In the genomic region with DNA sequence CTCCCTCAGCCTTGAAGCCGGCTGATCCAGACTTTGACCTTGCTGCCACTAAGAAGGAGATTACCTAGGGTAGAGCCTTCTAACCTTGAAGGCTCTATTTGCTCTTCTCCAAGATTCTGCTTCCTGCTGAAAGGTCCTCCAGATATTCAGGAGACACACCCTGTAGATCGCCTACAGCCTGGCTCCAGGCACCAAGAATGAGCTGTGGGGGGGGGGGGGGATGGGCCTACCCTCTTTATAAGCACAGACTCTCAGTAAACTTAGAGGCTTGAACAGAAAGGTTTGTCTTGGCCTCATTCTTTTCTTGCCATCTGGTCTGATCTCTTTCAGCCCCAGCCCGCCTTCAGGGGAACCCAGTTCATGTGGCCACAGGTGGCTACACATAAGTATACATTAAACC, we compare ENCODE assay signal across 15 mouse cellular contexts.
"Had no signal": no experiment of that assay in that cellular context is flagged by ENCODE, and none has a peak within 500 bp of the region (broad histone marks: within the 10 kb centered on the region; RNA-seq: fewer than 3 reads in every experiment).

No protein-coding gene starts in this region.

- H3K36me3 ChIP-seq: neural tube, embryonic 13.5 days; neural tube, embryonic 15.5 days; stomach, embryonic 15.5 days had no signal

- H3K27me3 ChIP-seq: neural tube, embryonic 13.5 days; neural tube, embryonic 15.5 days; stomach, embryonic 15.5 days had no signal

- H3K4me1 ChIP-seq: neural tube, embryonic 13.5 days; neural tube, embryonic 15.5 days; stomach, embryonic 15.5 days had no signal

- H3K9me3 ChIP-seq: neural tube, embryonic 15.5 days; stomach, embryonic 15.5 days had no signal

- H3K27ac ChIP-seq: neural tube, embryonic 13.5 days; neural tube, embryonic 15.5 days; stomach, embryonic 15.5 days had no signal

- H3K4me3 ChIP-seq: neural tube, embryonic 13.5 days; neural tube, embryonic 15.5 days; stomach, embryonic 15.5 days had no signal

- H3K9ac ChIP-seq: neural tube, embryonic 13.5 days; neural tube, embryonic 15.5 days; stomach, embryonic 15.5 days had no signal

- DNase-seq: retina, postnatal 1 day; right cerebral cortex, adult 18-20 months; right cerebral cortex, postnatal 14 days; right cerebral cortex, postnatal 25 days; right cerebral cortex, postnatal 4 days; spleen, adult 18-20 months; thymus, adult 18-20 months; thymus, adult 2 months; thymus, postnatal 14 days; thymus, postnatal 25 days; thymus, postnatal 36 days; thymus, postnatal 4 days had no signal

- H3K4me2 ChIP-seq: neural tube, embryonic 13.5 days; neural tube, embryonic 15.5 days; stomach, embryonic 15.5 days had no signal
